Mouse (Mus musculus): Measurements from ENCODE around the gene Acot11.

- TF ChIP-seq CTCF (IDR thresholded peaks at IDR 0.05; ENCODE audit: borderline replicate concordance, insufficient read depth, low read length) (no peak), POLR2A (IDR thresholded peaks at IDR 0.05; ENCODE audit: low read depth, low read length) (no peak)
Measured at GRCm38 (mm10) chr4:106807287-106807686, 2.5 kb upstream of the Acot11 start.

All from embryonic fibroblast, embryonic 13.5 days (primary cell).